27 mouse cellular contexts compared by ENCODE assay signal in genomic region chr5:139184897-139185296, GRCm38 (mm10).
"Had no signal": no experiment of that assay in that cellular context is flagged by ENCODE, and none has a peak within 500 bp of the region (broad histone marks: within the 10 kb centered on the region; RNA-seq: fewer than 3 reads in every experiment).

No protein-coding gene starts in this region.

- H3K4me1 ChIP-seq: heart, embryonic 13.5 days; heart, embryonic 15.5 days; hindbrain, embryonic 13.5 days; hindbrain, embryonic 15.5 days; kidney, embryonic 15.5 days; limb, embryonic 10.5 days; limb, embryonic 12.5 days; liver, embryonic 13.5 days had no signal

- H3K4me2 ChIP-seq: heart, embryonic 11.5 days; heart, embryonic 13.5 days; heart, embryonic 15.5 days; hindbrain, embryonic 13.5 days; hindbrain, embryonic 15.5 days; kidney, embryonic 15.5 days; limb, embryonic 12.5 days; liver, embryonic 11.5 days; liver, embryonic 13.5 days had no signal

- H3K4me3 ChIP-seq: heart, adult 2 months; heart, embryonic 13.5 days; heart, embryonic 15.5 days; hindbrain, embryonic 13.5 days; hindbrain, embryonic 15.5 days; kidney, embryonic 15.5 days; layer of hippocampus, adult 2 months; left cerebral cortex, adult 2 months; limb, embryonic 10.5 days; limb, embryonic 12.5 days; liver, embryonic 13.5 days had no signal

- H3K27ac ChIP-seq: heart, adult 2 months; heart, embryonic 13.5 days; heart, embryonic 15.5 days; hindbrain, embryonic 13.5 days; hindbrain, embryonic 15.5 days; hindbrain, postnatal 0 days; kidney, embryonic 15.5 days; kidney, postnatal 0 days; layer of hippocampus, adult 2 months; limb, embryonic 10.5 days; limb, embryonic 12.5 days; liver, embryonic 13.5 days had no signal

- DNase-seq: gastrocnemius, postnatal 14 days; gastrocnemius, postnatal 36 days; heart, adult 11 months; heart, adult 2 months; heart, postnatal 14 days; heart, postnatal 36 days; kidney, adult 11 months; kidney, adult 2 months; kidney, adult 9 months; kidney, postnatal 14 days; kidney, postnatal 4 days; liver; liver, embryonic 13.5 days had no signal

- H3K9ac ChIP-seq: heart, embryonic 13.5 days; heart, embryonic 15.5 days; hindbrain, embryonic 13.5 days; hindbrain, embryonic 15.5 days; kidney, embryonic 15.5 days; limb, embryonic 12.5 days; liver, embryonic 13.5 days had no signal

- H3K27me3 ChIP-seq: heart, embryonic 13.5 days; heart, embryonic 15.5 days; hindbrain, embryonic 13.5 days; hindbrain, embryonic 15.5 days; kidney, embryonic 15.5 days; limb, embryonic 12.5 days; liver, embryonic 13.5 days had no signal

- ATAC-seq: hindbrain, postnatal 0 days; intestine, embryonic 16.5 days had no signal

- H3K9me3 ChIP-seq: heart, embryonic 13.5 days; heart, embryonic 15.5 days; hindbrain, embryonic 13.5 days; hindbrain, embryonic 15.5 days; kidney, embryonic 15.5 days; limb, embryonic 10.5 days; limb, embryonic 12.5 days; liver, embryonic 13.5 days had no signal
